Mouse (Mus musculus) layer of hippocampus, adult 2 months (tissue): Measurements from ENCODE around the gene Itpr3. TPM values are rescaled to one million over a fixed set of nuclear protein-coding genes. Genes with fewer than 3 reads are reported as not detected.

Experiments
- DNase-seq, 2 experiments: peaks; one replicate each; pipeline ENCODE4 v3.0.0; 2022; ENCODE audit warnings: low spot score in 2 of 2
- H3K27ac ChIP-seq: fragments of 200-600 bp; 2 replicates; pipeline ENCODE4 v1.8.1; 2022
- H3K4me3 ChIP-seq: fragments of 200-600 bp; 2 replicates; pipeline ENCODE4 v1.8.1; 2022; ENCODE audit warnings: mild to moderate bottlenecking
- CTCF ChIP-seq: fragments of 200-600 bp; conservative IDR thresholded peaks from 2 replicates; pipeline ENCODE4 v1.8.1; 2022; ENCODE audit warnings: antibody characterized with exemption, mild to moderate bottlenecking, moderate library complexity
- total RNA-seq, 2 experiments: library from RNA; stranded (reverse); gene quantifications; 2 replicates each; pipeline ENCODE4 v1.2.3; 2021

Itpr3 gene
- total RNA-seq, 2 experiments from 2014 or later, result 2.6 to 3.6 TPM

DNA sequence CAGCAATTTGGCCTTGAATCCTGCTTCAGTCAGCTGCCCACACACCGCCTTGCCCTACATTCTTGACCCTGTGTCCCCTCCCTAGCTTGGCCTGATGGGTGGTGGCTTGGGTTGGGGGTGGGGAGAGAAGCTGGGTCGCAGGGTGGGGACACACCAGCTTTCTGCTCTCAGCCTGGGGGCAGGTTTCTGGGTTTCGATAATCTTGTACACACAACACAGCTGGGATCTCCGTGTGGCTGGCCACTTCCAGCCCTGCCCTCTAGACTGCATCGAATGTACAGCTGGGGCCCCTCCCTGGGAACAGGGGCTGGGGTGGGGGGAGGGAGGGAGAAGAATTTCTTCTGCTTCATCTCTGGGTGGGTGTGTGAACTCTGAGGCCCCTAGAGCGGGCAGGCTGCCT, 6.6 kb downstream of the Itpr3 start:
- no peak overlapping the region for H3K27ac ChIP-seq
- no peak for TF ChIP-seq CTCF
- no peak overlapping the region for H3K4me3 ChIP-seq
- no peak for DNase-seq

DNA sequence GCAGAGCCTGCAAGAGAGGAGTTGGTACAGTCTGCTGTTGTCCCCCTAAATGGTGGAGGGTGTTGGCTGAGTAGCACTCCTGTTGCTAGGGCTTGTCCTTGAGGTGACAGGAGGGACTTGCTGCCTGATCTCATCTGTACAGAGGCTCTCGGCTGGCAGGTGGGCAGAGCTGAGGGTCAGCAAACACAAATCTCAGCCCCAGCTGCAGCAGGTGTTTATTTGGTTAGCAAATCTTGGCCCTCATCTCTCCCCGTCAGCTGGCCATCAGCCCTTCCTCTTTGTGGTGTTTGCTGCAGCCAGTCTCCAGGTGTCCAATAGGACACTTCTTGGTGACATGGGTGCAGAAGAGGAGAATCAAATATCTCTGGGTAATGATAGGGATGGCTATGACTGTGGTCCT, 7.1 kb downstream of the Itpr3 start:
- Histone ChIP-seq H3K4me3 (no peak overlapping the region), H3K27ac (no peak overlapping the region)
- TF ChIP-seq CTCF, result no peak
- DNase-seq, result no peak

DNA sequence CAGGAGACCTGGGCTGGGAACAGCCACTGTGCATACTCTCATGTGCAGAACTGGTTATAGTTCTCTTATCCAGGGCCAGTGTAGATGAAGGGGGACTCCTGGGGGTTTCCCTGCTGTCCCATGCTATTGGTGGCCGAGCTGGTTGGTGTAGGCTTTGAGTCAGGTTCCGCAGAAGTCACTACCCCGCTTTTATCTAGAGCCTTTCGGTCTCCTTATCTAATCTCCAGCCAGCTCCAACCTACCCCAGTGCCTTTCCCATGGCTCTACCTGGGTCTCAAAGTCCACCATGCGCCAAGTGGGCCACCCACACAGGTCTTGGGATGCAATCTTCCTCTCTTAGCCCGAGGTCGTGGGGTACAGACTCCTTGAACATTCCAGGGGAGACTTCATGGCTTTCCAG, 9.0 kb downstream of the Itpr3 start:
- no peak for DNase-seq
- Histone ChIP-seq H3K4me3 (no peak overlapping the region), H3K27ac (no peak overlapping the region)
- no peak for TF ChIP-seq CTCF

DNA sequence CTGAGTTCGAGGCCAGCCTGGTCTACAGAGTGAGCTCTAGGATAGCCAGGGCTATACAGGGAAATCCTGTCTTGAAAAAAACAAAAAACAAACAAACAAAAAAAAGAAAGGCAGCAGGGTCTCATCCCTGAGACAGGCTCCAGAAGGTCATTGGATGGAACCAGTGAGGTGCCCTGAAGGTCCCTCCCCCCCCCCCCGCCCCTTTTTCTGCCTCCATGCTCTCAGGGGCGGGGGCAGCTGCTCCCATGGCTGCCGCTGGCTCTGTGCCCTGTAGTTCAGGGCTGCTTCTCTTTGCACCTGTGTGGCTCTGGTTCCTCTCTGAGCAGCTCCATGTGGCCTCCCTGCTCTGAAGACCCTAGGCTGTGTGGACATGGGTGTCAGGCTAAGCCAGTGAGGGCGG, 12.0 kb downstream of the Itpr3 start:
- no peak for DNase-seq
- TF ChIP-seq CTCF, result no peak
- H3K4me3 ChIP-seq, result no peak overlapping the region
- no peak overlapping the region for H3K27ac ChIP-seq

DNA sequence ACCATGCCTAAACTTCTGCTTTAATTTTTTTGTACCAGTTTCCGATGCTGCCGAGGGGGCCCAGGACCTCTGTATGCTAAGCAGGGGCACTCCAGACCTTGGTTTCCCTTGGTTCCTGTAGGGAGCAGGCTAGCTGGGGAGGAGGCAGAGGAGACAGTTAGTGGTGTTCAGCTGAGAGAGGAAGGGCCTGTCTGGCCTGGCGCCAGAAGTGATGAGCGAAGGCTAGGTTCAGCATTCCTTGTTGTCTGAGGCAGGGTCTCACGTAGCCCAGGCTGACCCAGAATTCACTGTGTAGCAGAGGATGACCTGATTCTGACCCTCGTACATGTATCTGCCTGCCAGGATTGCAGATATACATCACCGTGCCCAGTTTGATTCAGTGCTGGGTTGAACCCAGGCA, 13.8 kb downstream of the Itpr3 start:
- TF ChIP-seq CTCF, result no peak
- H3K4me3 ChIP-seq, result no peak overlapping the region

DNA sequence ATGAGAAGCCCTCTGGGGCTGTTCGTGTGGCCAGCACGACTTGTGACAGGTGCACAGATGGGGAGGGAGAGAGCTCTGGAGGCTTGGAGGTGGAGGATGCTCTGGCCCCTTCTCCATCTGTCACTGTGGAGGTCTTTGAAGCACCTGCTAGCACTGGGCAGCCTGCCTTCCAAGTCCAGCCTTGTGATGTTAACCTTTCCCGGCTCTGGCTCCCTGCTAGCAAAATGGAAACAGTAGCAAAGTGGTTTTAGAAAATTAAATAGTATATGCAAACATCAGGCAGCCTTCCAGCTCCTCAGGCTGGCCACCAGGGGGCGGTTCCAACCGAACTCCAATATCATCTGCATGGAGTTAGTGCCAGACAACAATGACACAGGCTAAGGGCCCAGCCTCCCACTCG, 14.5 kb downstream of the Itpr3 start:
- DNase-seq, result peak in 1 of 2 experiments; percentile 32
- Histone ChIP-seq H3K27ac (no peak overlapping the region), H3K4me3 (no peak overlapping the region)
- peak; percentile 79 for TF ChIP-seq CTCF

More for the DNA sequence above, 13.8 kb downstream of the Itpr3 start:
- DNase-seq, result no peak
- no peak overlapping the region for H3K27ac ChIP-seq

DNA sequence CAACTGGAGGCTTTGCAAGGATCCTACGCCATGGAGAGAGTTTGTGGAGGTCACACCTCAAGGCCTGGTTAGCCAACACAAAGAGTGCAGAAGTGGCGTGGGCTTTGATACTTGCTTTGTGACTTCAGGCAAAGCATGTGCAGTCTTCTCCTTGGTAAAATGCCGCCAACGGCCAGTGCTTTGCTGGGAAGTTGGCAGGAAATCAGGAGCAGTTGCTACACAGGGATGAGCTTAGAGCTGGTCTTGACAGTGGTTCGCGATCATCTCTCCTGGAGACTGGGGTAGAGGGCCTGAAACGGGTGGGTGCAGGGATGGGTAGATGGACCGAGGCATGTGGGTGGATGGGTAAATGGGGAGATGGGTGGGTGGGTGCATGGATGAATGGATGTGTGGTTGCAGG, 15.3 kb downstream of the Itpr3 start:
- peak in 1 of 2 experiments; percentile 18 for DNase-seq

DNA sequence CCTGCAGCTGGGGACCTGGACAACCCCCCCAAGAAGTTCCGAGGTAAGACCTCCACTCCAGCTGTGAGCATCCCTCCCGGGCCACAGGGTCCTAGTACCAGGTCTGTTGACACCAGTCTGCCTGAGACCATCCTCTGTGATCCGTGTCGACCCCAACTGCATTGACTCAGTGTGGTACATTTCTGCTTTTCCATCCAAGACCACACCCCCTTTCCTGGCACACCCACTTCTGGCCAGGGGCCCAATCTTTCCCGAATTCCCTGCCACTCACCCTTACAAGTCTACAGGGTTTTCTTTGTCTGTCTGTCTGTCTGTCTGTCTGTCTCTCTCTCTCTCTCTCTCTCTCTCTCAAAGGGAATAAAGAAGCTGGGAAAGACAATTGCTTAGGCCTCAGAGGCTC, 16.0 kb downstream of the Itpr3 start:
- DNase-seq, result no peak
- no peak for TF ChIP-seq CTCF
- Histone ChIP-seq H3K27ac (no peak overlapping the region), H3K4me3 (no peak overlapping the region)

More for the DNA sequence above, 15.3 kb downstream of the Itpr3 start:
- no peak overlapping the region for H3K27ac ChIP-seq
- no peak for TF ChIP-seq CTCF
- no peak overlapping the region for H3K4me3 ChIP-seq

DNA sequence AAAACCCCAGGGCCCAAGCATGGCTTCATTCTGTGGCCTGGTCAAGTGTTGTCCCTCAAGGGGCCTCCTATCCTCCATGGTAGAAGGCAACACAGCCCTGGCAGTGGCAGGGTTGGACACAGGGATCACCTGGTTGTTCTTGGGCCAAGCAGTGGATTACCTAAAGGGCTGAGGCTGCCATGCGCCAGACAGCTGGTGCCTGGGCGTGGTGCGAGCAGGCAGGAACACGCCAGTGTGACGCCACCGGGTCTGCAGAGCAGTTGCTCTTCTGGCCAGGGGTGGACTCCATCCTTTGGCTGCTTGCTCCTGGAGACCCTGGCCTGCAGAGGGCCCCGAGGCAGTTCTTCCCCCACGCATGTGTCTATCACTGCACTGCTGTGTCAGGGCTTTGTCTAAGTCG, 16.7 kb downstream of the Itpr3 start:
- no peak overlapping the region for H3K4me3 ChIP-seq
- no peak for TF ChIP-seq CTCF
- H3K27ac ChIP-seq, result no peak overlapping the region
- no peak for DNase-seq

DNA sequence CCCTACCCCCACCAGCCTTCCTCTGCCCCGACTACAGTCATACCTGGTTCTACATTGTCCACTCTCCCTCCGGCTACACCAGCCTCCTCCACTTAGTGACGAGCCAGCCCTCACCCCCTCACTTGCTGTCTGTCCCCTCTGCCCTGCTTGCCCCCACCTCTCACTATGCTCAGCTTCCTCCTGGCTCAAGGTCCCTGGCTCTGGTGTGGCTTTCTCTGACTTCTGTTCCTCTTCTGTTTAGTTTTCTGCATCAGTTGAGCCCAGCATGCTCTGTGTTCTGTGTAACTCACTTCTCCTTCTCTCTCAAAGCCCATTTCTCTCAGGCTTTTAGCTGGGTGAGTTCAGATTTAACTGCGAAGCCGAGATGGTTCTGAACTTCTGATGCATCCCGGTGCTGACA, 17.1 kb downstream of the Itpr3 start:
- Histone ChIP-seq H3K27ac (no peak overlapping the region), H3K4me3 (no peak overlapping the region)
- no peak for DNase-seq
- no peak for TF ChIP-seq CTCF

DNA sequence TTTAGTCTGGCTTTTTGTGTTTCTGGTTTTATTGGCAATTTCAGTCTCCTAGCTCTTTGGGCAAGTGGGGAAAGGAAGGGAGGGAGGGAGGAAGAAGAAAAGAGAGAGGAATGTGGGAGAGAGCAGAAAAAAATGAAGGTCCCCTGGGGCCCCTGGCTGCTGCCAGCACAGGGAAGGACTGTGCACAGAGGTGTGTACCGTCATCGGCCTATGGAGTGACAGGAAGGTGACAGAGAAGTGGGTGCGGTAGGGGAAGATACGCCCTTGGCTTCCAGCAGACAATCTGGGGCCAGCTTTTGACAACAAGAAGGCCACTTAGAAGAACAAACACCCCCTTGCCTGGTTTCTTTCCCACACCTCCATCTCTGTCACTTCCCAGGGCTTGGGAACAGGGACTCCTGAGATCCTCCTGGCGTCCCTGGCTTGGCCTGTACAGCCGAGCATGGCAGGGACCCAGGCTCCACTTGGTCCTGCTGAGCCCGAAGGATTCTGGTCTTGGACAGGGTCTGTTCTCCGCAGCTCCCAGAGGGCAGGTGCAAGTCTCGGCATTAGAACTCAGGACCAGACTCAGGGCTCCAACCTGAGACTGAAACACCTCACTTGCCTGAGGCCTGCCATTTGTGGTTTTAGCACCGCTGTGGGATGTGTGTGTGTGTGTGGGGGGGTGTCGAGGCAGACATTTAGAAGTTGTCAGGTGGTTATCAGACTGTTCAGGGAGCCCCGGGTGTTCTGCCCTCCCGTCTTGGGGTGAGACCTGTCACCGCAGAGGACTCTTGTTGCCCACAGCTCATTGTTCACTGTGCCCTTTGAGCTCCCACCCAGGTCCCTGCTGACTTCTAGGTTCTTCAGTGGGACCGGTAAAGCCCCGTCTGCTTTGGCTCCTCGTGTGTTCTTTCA, 18.0 kb downstream of the Itpr3 start:
- Histone ChIP-seq H3K4me3 (no peak overlapping the region), H3K27ac (peak overlapping the region; percentile 10; the same call in 1 of the 2 replicates)
- no peak for DNase-seq
- TF ChIP-seq CTCF, result no peak

DNA sequence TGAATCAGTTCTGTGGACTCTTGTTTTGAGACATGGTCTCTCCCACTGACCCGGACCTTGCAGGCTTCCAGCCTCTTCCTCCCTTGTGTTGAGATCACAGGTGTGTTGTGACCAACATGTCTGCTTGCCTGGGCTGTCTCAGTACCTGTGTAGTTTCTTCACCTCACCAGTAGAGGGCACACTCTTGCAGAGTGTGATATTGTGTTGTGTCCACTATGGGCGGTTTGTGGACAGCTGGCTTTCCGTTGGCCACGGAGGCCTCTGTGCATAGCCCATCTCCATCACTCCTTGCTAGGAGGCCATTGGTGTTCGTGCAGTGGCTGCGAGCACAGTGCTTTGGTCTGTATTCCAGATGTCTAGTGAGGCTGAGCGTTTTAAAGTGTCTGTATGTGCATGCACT, 20.0 kb downstream of the Itpr3 start:
- TF ChIP-seq CTCF, result peak; percentile 48
- no peak for DNase-seq
- no peak overlapping the region for H3K27ac ChIP-seq
- no peak overlapping the region for H3K4me3 ChIP-seq

DNA sequence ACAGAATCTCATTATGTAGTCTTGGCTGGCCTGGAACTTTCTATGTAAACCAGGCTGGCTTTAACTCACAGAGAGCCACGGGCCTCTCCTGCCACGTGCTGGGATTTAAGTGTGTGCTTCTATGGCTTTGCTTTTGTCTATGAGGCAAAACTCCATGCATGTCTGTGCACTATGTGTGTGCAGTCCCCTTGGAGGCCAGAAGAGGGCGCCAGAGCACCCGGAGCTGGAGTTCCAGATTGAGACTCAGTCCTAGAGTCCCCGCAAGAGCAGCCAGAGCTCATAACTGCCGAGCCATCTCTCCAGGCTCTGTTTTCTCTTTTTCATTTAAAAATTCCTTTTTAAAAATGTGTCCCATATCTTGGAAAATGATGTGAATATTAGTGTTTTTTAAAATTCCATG, 20.8 kb downstream of the Itpr3 start:
- DNase-seq, result no peak
- peak; percentile 67 for TF ChIP-seq CTCF
- H3K4me3 ChIP-seq, result no peak overlapping the region

DNA sequence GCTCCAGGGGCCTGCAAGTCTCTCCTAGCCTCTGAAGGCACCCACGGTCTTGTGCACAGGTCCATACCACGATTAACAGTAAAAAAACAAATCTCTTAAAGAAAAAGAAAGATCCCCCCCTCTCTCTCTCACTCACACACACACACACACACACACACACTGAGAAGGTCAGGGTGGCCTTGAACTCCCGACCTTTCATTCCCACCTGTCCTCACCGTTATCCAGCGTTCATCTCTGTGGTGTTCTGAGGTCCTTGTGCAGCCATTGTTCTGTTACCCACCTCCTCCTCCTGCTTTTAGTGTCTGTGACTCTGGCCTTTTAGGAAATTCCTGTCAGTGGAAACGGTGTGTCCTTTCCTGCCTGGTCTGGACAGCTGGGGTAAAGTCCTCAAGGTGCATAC, 21.4 kb downstream of the Itpr3 start:
- H3K27ac ChIP-seq, result no peak overlapping the region
- no peak for TF ChIP-seq CTCF
- DNase-seq, result no peak
- no peak overlapping the region for H3K4me3 ChIP-seq

More for the DNA sequence above, 20.8 kb downstream of the Itpr3 start:
- no peak overlapping the region for H3K27ac ChIP-seq
